Mouse (Mus musculus): Measurements from ENCODE around the gene Oas1g.

DNA sequence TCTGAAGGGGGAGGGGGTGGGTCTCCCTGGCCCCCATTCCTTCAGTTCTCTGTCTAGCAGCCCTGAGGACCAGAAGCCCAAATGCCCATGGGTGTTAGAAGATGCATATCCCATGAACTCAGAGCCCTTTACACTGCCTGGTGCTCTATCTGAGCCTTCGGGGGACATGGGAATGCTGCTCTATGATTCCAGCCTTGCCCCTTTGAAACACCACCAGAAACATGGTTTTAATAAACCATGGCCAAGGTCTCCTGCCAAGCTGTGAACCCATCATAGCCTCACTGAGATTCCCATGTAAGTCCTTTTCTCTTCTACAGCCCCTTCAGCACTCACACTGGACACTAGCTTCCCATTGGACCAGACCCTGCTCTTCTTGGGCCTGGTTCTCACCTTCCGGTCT is 2.6 kb upstream of the Oas1g start:
- no peak for TF ChIP-seq POLR2A (IDR thresholded peaks at IDR 0.05; ENCODE audit: control insufficient read depth in 1 of 2, insufficient read depth in 1 of 2, low read depth in 1 of 2, low read length in 2 of 2, poor library complexity in 1 of 2)
- no peak for TF ChIP-seq MAZ (IDR thresholded peaks at IDR 0.05; ENCODE audit: low read depth, low read length)
- TF ChIP-seq ELF1 (IDR thresholded peaks at IDR 0.05; ENCODE audit: low read depth, low read length) = no peak
- TF ChIP-seq KAT2A (conservative IDR thresholded peaks at IDR 0.05; ENCODE audit: low read depth, low read length) = no peak
- TF ChIP-seq TCF12 (IDR thresholded peaks at IDR 0.05; ENCODE audit: low read depth, low read length) = no peak
- no peak for TF ChIP-seq EP300 (IDR thresholded peaks at IDR 0.05; ENCODE audit: low read depth in 1 of 2, low read length in 2 of 2)
- TF ChIP-seq ZC3H11A (IDR thresholded peaks at IDR 0.05; ENCODE audit: low read depth, low read length) = no peak
- TF ChIP-seq CTCF (IDR thresholded peaks at IDR 0.05 in 2 of 3, conservative IDR thresholded peaks at IDR 0.05 in 1 of 3; ENCODE audit: control insufficient read depth in 1 of 3, insufficient read depth in 1 of 3, low read depth in 2 of 3, low read length in 3 of 3, poor library complexity in 1 of 3, severe bottlenecking in 1 of 3) = no peak
- no peak for TF ChIP-seq CHD1 (IDR thresholded peaks at IDR 0.05; ENCODE audit: low read depth, low read length)
- TF ChIP-seq MAFK (IDR thresholded peaks at IDR 0.05; ENCODE audit: borderline replicate concordance, low read depth, low read length) = no peak
- no peak for TF ChIP-seq BHLHE40 (IDR thresholded peaks at IDR 0.05; ENCODE audit: borderline replicate concordance, low read depth, low read length)
- TF ChIP-seq ZMIZ1 (IDR thresholded peaks at IDR 0.05; ENCODE audit: low read depth, low read length) = no peak
- no peak for TF ChIP-seq HCFC1 (IDR thresholded peaks at IDR 0.05; ENCODE audit: low read depth, low read length)
